Mouse (Mus musculus) activated CD4-positive, CD25-positive, alpha-beta regulatory T cell, adult 4 months (primary cell): Measurements from ENCODE around the gene Kif5c. TPM values are rescaled to one million over a fixed set of nuclear protein-coding genes. Genes with fewer than 3 reads are reported as not detected.

Experiments
- ATAC-seq: one replicate; pipeline ENCODE4 v1.8.0; 2017
- polyA plus RNA-seq, 2 experiments: library from polyadenylated mRNA; unstranded; fragments of 100-300 nt; shearing (Covaris generic); gene quantifications; one replicate each; pipeline ENCODE4 v1.2.1; 2017

Gene Kif5c
- polyA plus RNA-seq, 2 experiments from 2014 or later: 1.5 to 2.0 TPM

- no peak for ATAC-seq
Measured at GRCm38 (mm10) chr2:49672501-49672874, 53.4 kb downstream of the Kif5c start.

GRCm38 (mm10) chr2:49676020-49676419 lies 56.9 kb downstream of the Kif5c start:
- ATAC-seq: no peak

- ATAC-seq: no peak
Measured at GRCm38 (mm10) chr2:49678386-49678785, 59.3 kb downstream of the Kif5c start.

- no peak for ATAC-seq
Measured at GRCm38 (mm10) chr2:49679135-49679964, 60.3 kb downstream of the Kif5c start.

- ATAC-seq: no peak
Measured at GRCm38 (mm10) chr2:49682754-49683153, 63.7 kb downstream of the Kif5c start.

- ATAC-seq: no peak
Measured at GRCm38 (mm10) chr2:49684808-49685207, 65.7 kb downstream of the Kif5c start.

GRCm38 (mm10) chr2:49690421-49690826 lies 71.3 kb downstream of the Kif5c start:
- no peak for ATAC-seq

GRCm38 (mm10) chr2:49691441-49691840 lies 72.3 kb downstream of the Kif5c start:
- no peak for ATAC-seq

- no peak for ATAC-seq
Measured at GRCm38 (mm10) chr2:49694727-49695126, 75.6 kb downstream of the Kif5c start.

- ATAC-seq: no peak
Measured at GRCm38 (mm10) chr2:49695461-49695860, 76.4 kb downstream of the Kif5c start.

- no peak for ATAC-seq
Measured at GRCm38 (mm10) chr2:49698851-49699250, 79.8 kb downstream of the Kif5c start.

- no peak for ATAC-seq
Measured at GRCm38 (mm10) chr2:49700176-49700971, 81.3 kb downstream of the Kif5c start.

- peak; percentile 54 for ATAC-seq
Measured at GRCm38 (mm10) chr2:49710223-49710622, 91.1 kb downstream of the Kif5c start.

- ATAC-seq: no peak
Measured at GRCm38 (mm10) chr2:49711693-49712092, 92.6 kb downstream of the Kif5c start.

GRCm38 (mm10) chr2:49712336-49712887 lies 93.3 kb downstream of the Kif5c start:
- ATAC-seq: no peak

- no peak for ATAC-seq
Measured at GRCm38 (mm10) chr2:49716490-49716889, 97.4 kb downstream of the Kif5c start.

GRCm38 (mm10) chr2:49717437-49718116 lies 98.5 kb downstream of the Kif5c start:
- no peak for ATAC-seq

GRCm38 (mm10) chr2:49718492-49718891 lies 99.4 kb downstream of the Kif5c start:
- no peak for ATAC-seq

GRCm38 (mm10) chr2:49718935-49719850 lies 100.1 kb downstream of the Kif5c start:
- no peak for ATAC-seq

- ATAC-seq: no peak
Measured at GRCm38 (mm10) chr2:49719854-49720253, 100.8 kb downstream of the Kif5c start.

- no peak for ATAC-seq
Measured at GRCm38 (mm10) chr2:49720343-49720742, 101.2 kb downstream of the Kif5c start.

GRCm38 (mm10) chr2:49722331-49722730 lies 103.2 kb downstream of the Kif5c start:
- no peak for ATAC-seq
